Mouse (Mus musculus) gastrocnemius, postnatal 14 days (tissue): ENCODE measurements around the gene Rasgrp4. TPM values are rescaled to one million over a fixed set of nuclear protein-coding genes. Genes with fewer than 3 reads are reported as not detected.

Experiments
- DNase-seq: peaks from one replicate; pipeline ENCODE4 v3.0.0; 2021; ENCODE audit warnings: mixed read lengths
- intact Hi-C: fragments of 180-260 bp; cut with DNase I; formaldehyde crosslinking; loops from one replicate; pipeline ENCODE4 v1.15.1; 2025; ENCODE audit warnings: low total_unique reads
- total RNA-seq, 2 experiments: library from RNA; stranded (reverse); gene quantifications; 2 replicates each; pipeline ENCODE4 v1.2.3; 2021

The Rasgrp4 gene
- total RNA-seq, 2 experiments from 2014 or later: 0.73 to 0.82 TPM

- intact Hi-C loops: no loop called here
- DNase-seq: no peak
Measured at GRCm38 (mm10) chr7:29141416-29141815, 6.8 kb downstream of the Rasgrp4 start.

DNA sequence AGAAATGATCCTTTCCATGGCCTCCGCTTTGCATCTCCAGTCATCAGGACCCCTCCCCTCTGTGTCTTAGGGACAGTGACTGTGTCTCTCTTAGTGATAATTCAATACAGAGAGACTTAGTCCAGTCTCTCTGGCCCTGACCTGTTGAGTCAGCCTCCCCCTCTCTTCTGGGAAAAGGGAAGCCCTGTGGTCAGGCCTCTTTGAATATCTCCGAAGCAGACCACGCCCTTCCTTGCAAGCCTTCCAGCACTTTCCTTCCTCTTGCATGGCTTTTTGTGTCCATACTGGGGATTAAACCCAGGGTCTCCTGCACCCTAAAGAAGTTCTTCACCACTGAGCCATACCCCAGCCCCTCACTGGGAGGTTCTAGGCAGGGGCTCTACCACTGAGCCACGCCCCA lies 9.4 kb downstream of the Rasgrp4 start:
- intact Hi-C loops: no loop called here
- DNase-seq: no peak

- DNase-seq: no peak
- intact Hi-C loops: no loop called here
Measured at GRCm38 (mm10) chr7:29146625-29147367, 12.1 kb downstream of the Rasgrp4 start.

DNA sequence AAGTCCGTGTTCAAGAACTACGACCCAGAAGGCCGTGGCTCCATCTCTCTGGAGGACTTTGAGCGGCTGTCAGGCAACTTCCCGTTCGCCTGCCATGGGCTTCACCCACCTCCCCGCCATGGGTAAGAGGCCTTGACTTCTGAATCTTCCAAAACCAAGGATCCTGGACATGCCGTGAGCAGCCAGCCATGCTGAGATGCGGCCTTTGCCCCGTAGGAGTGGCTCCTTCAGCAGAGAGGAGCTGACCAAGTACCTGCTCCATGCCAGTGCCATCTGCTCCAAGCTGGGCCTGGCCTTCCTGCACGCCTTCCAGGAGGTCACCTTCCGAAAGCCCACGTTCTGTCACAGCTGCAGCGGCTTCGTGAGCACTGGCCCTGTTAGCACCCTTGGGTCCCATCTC lies 14.1 kb downstream of the Rasgrp4 start:
- DNase-seq: no peak
- intact Hi-C loops: no loop called here

GRCm38 (mm10) chr7:29151486-29151885 lies 16.8 kb downstream of the Rasgrp4 start:
- DNase-seq: no peak
- intact Hi-C loops: no loop called here

GRCm38 (mm10) chr7:29154018-29154720 lies 19.5 kb downstream of the Rasgrp4 start:
- intact Hi-C loops: no loop called here

GRCm38 (mm10) chr7:29155196-29155837 lies 20.7 kb downstream of the Rasgrp4 start:
- peak; percentile 90 for DNase-seq
- intact Hi-C loops: no loop called here

More at GRCm38 (mm10) chr7:29154018-29154720, 19.5 kb downstream of the Rasgrp4 start:
- no peak for DNase-seq

- intact Hi-C loops: no loop called here
- DNase-seq: peak; percentile 83
Measured at GRCm38 (mm10) chr7:29155838-29156782, 21.5 kb downstream of the Rasgrp4 start, which contains the start of gene Fam98c. Gene Fam98c, minus strand, starts transcription at chr7:29156234.

- intact Hi-C loops: no loop called here
- no peak for DNase-seq
Measured at GRCm38 (mm10) chr7:29158264-29158663, 23.6 kb downstream of the Rasgrp4 start.

DNA sequence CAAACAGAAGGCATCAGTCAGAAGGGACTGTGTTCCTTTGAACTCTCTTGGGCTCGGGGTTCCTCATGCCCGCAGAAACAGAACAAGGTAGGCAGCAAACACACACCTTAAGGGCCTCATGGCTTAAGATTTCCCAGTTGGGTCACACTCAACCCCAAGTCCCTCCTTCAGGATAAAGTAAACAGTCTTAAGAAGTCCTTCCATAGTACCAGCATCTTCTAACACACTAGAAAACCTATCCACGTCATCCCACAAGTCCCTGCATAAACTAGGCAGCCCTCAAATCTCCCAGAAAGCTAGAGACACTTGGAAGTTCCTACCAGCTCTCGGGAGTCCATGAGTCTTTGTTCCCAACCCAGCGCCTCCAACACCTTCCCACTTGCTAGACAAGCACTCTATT lies 27.6 kb downstream of the Rasgrp4 start:
- DNase-seq: no peak
- intact Hi-C loops: no loop called here

DNA sequence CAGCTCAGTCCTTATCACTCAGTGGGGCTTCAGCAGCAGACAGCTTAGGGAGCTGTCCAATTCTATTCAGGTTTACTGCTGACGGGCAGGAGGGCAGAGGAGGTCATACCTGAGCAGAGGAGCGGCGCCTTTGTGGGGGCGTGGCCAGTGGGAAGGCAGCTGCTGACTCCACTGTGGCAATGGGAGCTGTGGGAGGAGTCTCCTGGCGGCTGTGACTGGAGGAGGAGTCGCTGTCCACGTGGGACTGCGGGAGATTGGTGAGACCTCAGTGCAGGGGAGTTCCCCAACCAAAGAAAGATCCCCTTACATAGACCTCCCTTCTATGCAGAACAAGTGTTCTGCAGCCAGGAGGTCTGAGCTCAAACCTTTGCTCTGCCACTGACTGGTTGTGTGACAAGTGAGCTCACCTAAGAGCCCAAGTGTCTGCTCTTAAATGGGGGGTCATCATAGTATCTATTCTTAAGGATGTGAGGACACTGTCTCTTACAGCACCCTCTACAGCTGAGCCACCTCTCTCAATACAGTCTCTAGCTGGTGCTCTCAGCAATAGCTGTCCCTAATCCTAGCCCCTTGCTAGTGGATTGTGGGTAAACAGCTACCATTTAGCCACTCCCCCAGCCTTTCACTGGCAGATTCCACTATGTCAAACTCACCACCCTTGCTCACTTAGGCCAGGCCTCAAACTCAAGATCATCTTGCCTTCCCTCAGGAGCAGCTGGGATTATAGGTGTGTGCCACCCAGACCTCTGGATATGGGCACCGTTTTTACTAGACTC lies 28.3 kb downstream of the Rasgrp4 start:
- peak; percentile 61 for DNase-seq
- intact Hi-C loops: no loop called here

DNA sequence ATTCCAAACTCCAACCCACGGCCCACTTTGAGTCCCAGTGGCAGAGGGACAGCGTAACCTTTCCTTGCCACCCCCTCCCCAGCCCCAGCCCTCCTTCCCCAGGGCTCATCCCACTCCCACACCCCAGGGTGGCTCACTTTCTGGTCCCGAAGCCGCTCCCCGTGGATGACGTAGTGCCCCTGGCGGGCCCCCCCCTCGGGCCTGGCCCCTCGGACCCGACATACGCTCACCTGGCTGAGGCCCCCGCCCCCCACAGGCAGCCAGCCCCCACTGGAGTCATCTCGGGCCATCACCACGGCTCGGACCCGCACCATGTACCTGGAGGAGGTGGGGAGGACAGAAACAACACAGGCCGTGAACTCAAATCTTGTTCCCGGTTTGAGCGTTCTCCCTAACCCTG lies 33.0 kb downstream of the Rasgrp4 start:
- intact Hi-C loops: no loop called here
- DNase-seq: no peak

DNA sequence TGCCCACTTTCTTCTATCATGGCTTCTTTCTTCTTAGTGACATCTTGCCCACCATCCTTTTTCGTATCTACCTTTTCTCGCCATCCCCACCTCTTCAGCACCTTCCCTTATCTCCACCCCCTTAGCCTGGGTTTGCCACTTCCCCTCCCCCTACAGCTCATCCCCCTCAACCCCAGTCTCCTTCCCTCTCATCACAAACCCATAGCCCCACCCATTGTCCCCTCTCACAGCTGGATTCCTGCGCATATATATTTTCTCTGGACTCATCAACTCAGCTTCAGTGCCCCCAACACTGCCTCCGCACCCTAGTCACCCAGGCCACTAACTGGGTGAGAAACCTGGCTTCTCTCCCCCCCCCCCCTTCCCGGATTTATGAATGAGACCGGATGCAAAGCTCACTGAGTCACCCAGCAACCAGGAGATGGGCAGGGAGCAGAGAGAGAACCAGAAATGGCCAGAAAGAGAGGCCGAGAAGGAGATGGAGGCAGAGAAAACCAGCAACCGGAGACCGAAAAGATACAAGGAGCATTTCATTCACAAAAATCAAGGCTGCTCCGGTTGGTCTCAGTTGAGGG lies 33.6 kb downstream of the Rasgrp4 start:
- intact Hi-C loops: no loop called here
- no peak for DNase-seq

- intact Hi-C loops: no loop called here
- no peak for DNase-seq
Measured at GRCm38 (mm10) chr7:29168791-29169230, 34.2 kb downstream of the Rasgrp4 start.

- intact Hi-C loops: no loop called here
- peak; percentile 84 for DNase-seq
Measured at GRCm38 (mm10) chr7:29169231-29170065, 34.8 kb downstream of the Rasgrp4 start.

- intact Hi-C loops: no loop called here
- DNase-seq: peak; percentile 73
Measured at GRCm38 (mm10) chr7:29170066-29170754, 35.6 kb downstream of the Rasgrp4 start, which contains the start of the genes Ggn and Spred3. Gene Ggn, plus strand, starts transcription at chr7:29170210. Gene Spred3, minus strand, starts transcription at chr7:29170411.
